Mouse (Mus musculus) gastrocnemius, postnatal 25 days (tissue): ENCODE measurements around the gene Pilrb1. TPM values are rescaled to one million over a fixed set of nuclear protein-coding genes. Genes with fewer than 3 reads are reported as not detected.
"Not testable (repeated sequence)": the region's sequence is repeated elsewhere in the genome, so short reads cannot be mapped to it uniquely, and the experiment has no call there.

ENCODE experiments used
- DNase-seq: peaks from one replicate; pipeline ENCODE4 v3.0.0; 2022
- long read RNA-seq, 2 experiments: library from polyadenylated mRNA; stranded (forward); transcript quantifications; one replicate each; pipeline ENCODE4 v2.0.0; 2021
- total RNA-seq, 2 experiments: library from RNA; stranded (reverse); gene quantifications; 1 replicate in 1 of 2; 2 replicates in 1 of 2; pipeline ENCODE4 v1.2.3; 2021

Gene Pilrb1
- total RNA-seq: under 1 TPM in 1 of 2 experiments, not detected in 1; 0.88 TPM
- long read RNA-seq, experiment 1: 0 reads
- long read RNA-seq, experiment 2: 0 reads

GRCm38 (mm10) chr5:137857960-137858710, at the start of gene Pilrb1:
Pilrb1 (minus strand) TSS chr5:137858106.
- DNase-seq: not testable (repeated sequence)

- DNase-seq: no peak
Observed at GRCm38 (mm10) chr5:137897812-137898211, 39.9 kb upstream of the Pilrb1 start.

GRCm38 (mm10) chr5:137892954-137893353, 35.0 kb upstream of the Pilrb1 start:
- no peak for DNase-seq

GRCm38 (mm10) chr5:137887666-137888065, 29.8 kb upstream of the Pilrb1 start:
- no peak for DNase-seq

- no peak for DNase-seq
Observed at GRCm38 (mm10) chr5:137885894-137886293, 28.0 kb upstream of the Pilrb1 start.

GRCm38 (mm10) chr5:137883345-137883744, 25.4 kb upstream of the Pilrb1 start:
- DNase-seq: no peak

GRCm38 (mm10) chr5:137882922-137883321, 25.0 kb upstream of the Pilrb1 start:
- no peak for DNase-seq

GRCm38 (mm10) chr5:137877860-137878259, 20.0 kb upstream of the Pilrb1 start:
- DNase-seq: no peak

GRCm38 (mm10) chr5:137875054-137875453, 17.1 kb upstream of the Pilrb1 start:
- DNase-seq: no peak

- not testable (repeated sequence) for DNase-seq
Observed at GRCm38 (mm10) chr5:137872381-137872702, 14.4 kb upstream of the Pilrb1 start.

GRCm38 (mm10) chr5:137871644-137872380, 13.9 kb upstream of the Pilrb1 start, which contains the start of gene Pilrb2:
Pilrb2 (minus strand) TSS chr5:137871815.
- not testable (repeated sequence) for DNase-seq

GRCm38 (mm10) chr5:137868600-137868999, 10.7 kb upstream of the Pilrb1 start:
- DNase-seq: not testable (repeated sequence)

GRCm38 (mm10) chr5:137864008-137864407, 6.1 kb upstream of the Pilrb1 start:
- not testable (repeated sequence) for DNase-seq

GRCm38 (mm10) chr5:137856870-137857269, 1.0 kb downstream of the Pilrb1 start:
- DNase-seq: not testable (repeated sequence)

GRCm38 (mm10) chr5:137854907-137855306, 3.0 kb downstream of the Pilrb1 start:
- DNase-seq: not testable (repeated sequence)

GRCm38 (mm10) chr5:137850313-137850712, 7.6 kb downstream of the Pilrb1 start:
- DNase-seq: not testable (repeated sequence)

- DNase-seq: not testable (repeated sequence)
Observed at GRCm38 (mm10) chr5:137837110-137837509, 20.8 kb downstream of the Pilrb1 start.

- DNase-seq: no peak
Observed at GRCm38 (mm10) chr5:137836611-137837010, 21.3 kb downstream of the Pilrb1 start.

- DNase-seq: not testable (repeated sequence)
Observed at GRCm38 (mm10) chr5:137835966-137836520, 21.9 kb downstream of the Pilrb1 start, which contains the start of gene Pilra. Pilra (minus strand) TSS chr5:137836281.

GRCm38 (mm10) chr5:137833500-137833899, 24.4 kb downstream of the Pilrb1 start:
- DNase-seq: no peak

GRCm38 (mm10) chr5:137831506-137831905, 26.4 kb downstream of the Pilrb1 start:
- DNase-seq: no peak

- DNase-seq: no peak
Observed at GRCm38 (mm10) chr5:137831106-137831505, 26.8 kb downstream of the Pilrb1 start.

GRCm38 (mm10) chr5:137830238-137830637, 27.7 kb downstream of the Pilrb1 start:
- DNase-seq: no peak
